Mouse (Mus musculus): ENCODE measurements at regions not wholly inside any gene's neighbourhood (a gene's known extent, or its start where the extent isn't known, plus 50 kb on each side); places are given as distances from the start of the nearest gene placed in this dataset.

GRCm38 (mm10) chr13:37290636-37291035 lies 54.4 kb upstream of the Ly86 start:
- H3K4me1 ChIP-seq (ENCODE audit: control insufficient read depth, insufficient read depth, low read length) = peaks cover 19% of the 10 kb centered on the region
- TF ChIP-seq CTCF (IDR thresholded peaks at IDR 0.05; ENCODE audit: low read depth, low read length) = no peak
- no peak for TF ChIP-seq POLR2A (IDR thresholded peaks at IDR 0.05; ENCODE audit: borderline replicate concordance, low read depth, low read length)
- H3K4me3 ChIP-seq (ENCODE audit: insufficient read depth, low read length) = no peak overlapping the region
- H3K27ac ChIP-seq (ENCODE audit: insufficient read depth, low read depth, low read length) = peak overlapping the region; percentile 88

- no peak overlapping the region for H3K4me3 ChIP-seq (ENCODE audit: insufficient read depth, low read length)
- H3K4me1 ChIP-seq (ENCODE audit: control insufficient read depth, insufficient read depth, low read length) = peaks cover 19% of the 10 kb centered on the region
- no peak overlapping the region for H3K27ac ChIP-seq (ENCODE audit: insufficient read depth, low read depth, low read length)
- TF ChIP-seq POLR2A (IDR thresholded peaks at IDR 0.05; ENCODE audit: borderline replicate concordance, low read depth, low read length) (no peak), CTCF (IDR thresholded peaks at IDR 0.05; ENCODE audit: low read depth, low read length) (no peak)
Measured at GRCm38 (mm10) chr13:37288993-37289392, 56.0 kb upstream of the Ly86 start.

GRCm38 (mm10) chr13:37282515-37282914 lies 62.5 kb upstream of the Ly86 start:
- Histone ChIP-seq H3K27ac (ENCODE audit: insufficient read depth, low read depth, low read length) (no peak overlapping the region), H3K4me1 (ENCODE audit: control insufficient read depth, insufficient read depth, low read length) (peaks cover 7% of the 10 kb centered on the region), H3K4me3 (ENCODE audit: insufficient read depth, low read length) (no peak overlapping the region)
- no peak for TF ChIP-seq POLR2A (IDR thresholded peaks at IDR 0.05; ENCODE audit: borderline replicate concordance, low read depth, low read length)
- no peak for TF ChIP-seq CTCF (IDR thresholded peaks at IDR 0.05; ENCODE audit: low read depth, low read length)

- Histone ChIP-seq H3K4me3 (ENCODE audit: insufficient read depth, low read length) (no peak overlapping the region), H3K4me1 (ENCODE audit: control insufficient read depth, insufficient read depth, low read length) (peaks cover 7% of the 10 kb centered on the region), H3K27ac (ENCODE audit: insufficient read depth, low read depth, low read length) (no peak overlapping the region)
- no peak for TF ChIP-seq CTCF (IDR thresholded peaks at IDR 0.05; ENCODE audit: low read depth, low read length)
- TF ChIP-seq POLR2A (IDR thresholded peaks at IDR 0.05; ENCODE audit: borderline replicate concordance, low read depth, low read length) = no peak
Measured at GRCm38 (mm10) chr13:37279078-37279789, 65.8 kb upstream of the Ly86 start.

- Histone ChIP-seq H3K4me3 (ENCODE audit: insufficient read depth, low read length) (no peak overlapping the region), H3K27ac (ENCODE audit: insufficient read depth, low read depth, low read length) (peak overlapping the region; percentile 63), H3K4me1 (ENCODE audit: control insufficient read depth, insufficient read depth, low read length) (peaks cover 13% of the 10 kb centered on the region)
- TF ChIP-seq POLR2A (IDR thresholded peaks at IDR 0.05; ENCODE audit: borderline replicate concordance, low read depth, low read length) (no peak), CTCF (IDR thresholded peaks at IDR 0.05; ENCODE audit: low read depth, low read length) (no peak)
Measured at GRCm38 (mm10) chr13:37249581-37250461, 95.2 kb upstream of the Ly86 start.

- peak overlapping the region; percentile 63 for H3K27ac ChIP-seq (ENCODE audit: insufficient read depth, low read depth, low read length)
- H3K4me1 ChIP-seq (ENCODE audit: control insufficient read depth, insufficient read depth, low read length) = peaks cover 13% of the 10 kb centered on the region
- no peak overlapping the region for H3K4me3 ChIP-seq (ENCODE audit: insufficient read depth, low read length)
- no peak for TF ChIP-seq POLR2A (IDR thresholded peaks at IDR 0.05; ENCODE audit: borderline replicate concordance, low read depth, low read length)
- TF ChIP-seq CTCF (IDR thresholded peaks at IDR 0.05; ENCODE audit: low read depth, low read length) = no peak
Measured at GRCm38 (mm10) chr13:37248741-37249140, 96.3 kb upstream of the Ly86 start.

- TF ChIP-seq CTCF (IDR thresholded peaks at IDR 0.05; ENCODE audit: low read depth, low read length) (no peak), POLR2A (IDR thresholded peaks at IDR 0.05; ENCODE audit: borderline replicate concordance, low read depth, low read length) (no peak)
- H3K27ac ChIP-seq (ENCODE audit: insufficient read depth, low read depth, low read length) = no peak overlapping the region
- no peak overlapping the region for H3K4me3 ChIP-seq (ENCODE audit: insufficient read depth, low read length)
- peaks cover 3% of the 10 kb centered on the region for H3K4me1 ChIP-seq (ENCODE audit: control insufficient read depth, insufficient read depth, low read length)
Measured at GRCm38 (mm10) chr13:37240048-37240447, 105.0 kb upstream of the Ly86 start.

- TF ChIP-seq POLR2A (IDR thresholded peaks at IDR 0.05; ENCODE audit: borderline replicate concordance, low read depth, low read length) = no peak
- no peak for TF ChIP-seq CTCF (IDR thresholded peaks at IDR 0.05; ENCODE audit: low read depth, low read length)
- Histone ChIP-seq H3K4me1 (ENCODE audit: control insufficient read depth, insufficient read depth, low read length) (peaks cover 3% of the 10 kb centered on the region), H3K27ac (ENCODE audit: insufficient read depth, low read depth, low read length) (no peak overlapping the region), H3K4me3 (ENCODE audit: insufficient read depth, low read length) (no peak overlapping the region)
Measured at GRCm38 (mm10) chr13:37237285-37237684, 107.7 kb upstream of the Ly86 start.

- Histone ChIP-seq H3K4me1 (ENCODE audit: control insufficient read depth, insufficient read depth, low read length) (no peaks in the 10 kb centered on the region), H3K27ac (ENCODE audit: insufficient read depth, low read depth, low read length) (no peak overlapping the region), H3K4me3 (ENCODE audit: insufficient read depth, low read length) (no peak overlapping the region)
- TF ChIP-seq POLR2A (IDR thresholded peaks at IDR 0.05; ENCODE audit: borderline replicate concordance, low read depth, low read length) (no peak), CTCF (IDR thresholded peaks at IDR 0.05; ENCODE audit: low read depth, low read length) (no peak)
Measured at GRCm38 (mm10) chr13:37225834-37226233, 119.2 kb upstream of the Ly86 start.

GRCm38 (mm10) chr13:37220436-37220835 lies 124.6 kb upstream of the Ly86 start:
- TF ChIP-seq POLR2A (IDR thresholded peaks at IDR 0.05; ENCODE audit: borderline replicate concordance, low read depth, low read length) (no peak), CTCF (IDR thresholded peaks at IDR 0.05; ENCODE audit: low read depth, low read length) (no peak)
- Histone ChIP-seq H3K4me1 (ENCODE audit: control insufficient read depth, insufficient read depth, low read length) (peaks cover 22% of the 10 kb centered on the region), H3K27ac (ENCODE audit: insufficient read depth, low read depth, low read length) (no peak overlapping the region), H3K4me3 (ENCODE audit: insufficient read depth, low read length) (no peak overlapping the region)
